Mouse (Mus musculus): Measurements from ENCODE around the gene Trio. TPM values are rescaled to one million over a fixed set of nuclear protein-coding genes. Genes with fewer than 3 reads are reported as not detected.
"Not testable (repeated sequence)": the region's sequence is repeated elsewhere in the genome, so short reads cannot be mapped to it uniquely, and the experiment has no call there.

Trio gene
- polyA plus RNA-seq, 1 experiment from 2014 or later = 18.6 TPM

GRCm38 (mm10) chr15:27831646-27832045, 194.0 kb downstream of the Trio start:
- Histone ChIP-seq H3K27me3 (replicated peaks) (no peaks in the 10 kb centered on the region), H3K4me1 (replicated peaks) (no peaks in the 10 kb centered on the region), H3K4me3 (no peak overlapping the region), H3K9me3 (replicated peaks) (no peaks in the 10 kb centered on the region), H3K36me3 (peaks cover 84% of the 10 kb centered on the region), H3K4me2 (no peak overlapping the region), H3K27ac (ENCODE audit: poor library complexity, severe bottlenecking) (no peak overlapping the region), H3K9ac (no peak overlapping the region)
- 90% methylated on average over 6 of the region's 6 CpGs for WGBS
- no peak for ATAC-seq (ENCODE audit: insufficient number of reproducible peaks, low FRiP score)

- not testable (repeated sequence) for H3K27me3 ChIP-seq (replicated peaks); H3K9me3 ChIP-seq (replicated peaks); H3K4me1 ChIP-seq (replicated peaks); H3K27ac ChIP-seq (ENCODE audit: poor library complexity, severe bottlenecking); ATAC-seq (ENCODE audit: insufficient number of reproducible peaks, low FRiP score); H3K4me2 ChIP-seq; H3K9ac ChIP-seq; H3K4me3 ChIP-seq
- H3K36me3 ChIP-seq = peaks cover 91% of the 10 kb centered on the region
- 71% methylated on average over 3 of the region's 3 CpGs for WGBS
These were observed 197.8 kb downstream of the Trio start for GRCm38 (mm10) chr15:27827871-27828270.

GRCm38 (mm10) chr15:27826886-27827285, 198.8 kb downstream of the Trio start:
- no peak overlapping the region for H3K4me3 ChIP-seq
- no peak overlapping the region for H3K27ac ChIP-seq (ENCODE audit: poor library complexity, severe bottlenecking)
- WGBS = 81% methylated on average over 4 of the region's 4 CpGs
- peaks cover 90% of the 10 kb centered on the region for H3K36me3 ChIP-seq
- no peaks in the 10 kb centered on the region for H3K9me3 ChIP-seq (replicated peaks)
- no peaks in the 10 kb centered on the region for H3K27me3 ChIP-seq (replicated peaks)
- no peaks in the 10 kb centered on the region for H3K4me1 ChIP-seq (replicated peaks)
- no peak for ATAC-seq (ENCODE audit: insufficient number of reproducible peaks, low FRiP score)
- H3K4me2 ChIP-seq = no peak overlapping the region
- no peak overlapping the region for H3K9ac ChIP-seq

GRCm38 (mm10) chr15:27826048-27826637, 199.5 kb downstream of the Trio start:
- H3K27me3 ChIP-seq (replicated peaks) = no peaks in the 10 kb centered on the region
- 79% methylated on average over 4 of the region's 4 CpGs for WGBS
- no peak for ATAC-seq (ENCODE audit: insufficient number of reproducible peaks, low FRiP score)
- H3K9ac ChIP-seq = no peak overlapping the region
- H3K4me1 ChIP-seq (replicated peaks) = no peaks in the 10 kb centered on the region
- no peak overlapping the region for H3K4me3 ChIP-seq
- no peak overlapping the region for H3K27ac ChIP-seq (ENCODE audit: poor library complexity, severe bottlenecking)
- peaks cover 90% of the 10 kb centered on the region for H3K36me3 ChIP-seq
- H3K9me3 ChIP-seq (replicated peaks) = no peaks in the 10 kb centered on the region
- H3K4me2 ChIP-seq = no peak overlapping the region

- 90% methylated on average over 12 of the region's 12 CpGs for WGBS
These were observed 200.3 kb downstream of the Trio start for GRCm38 (mm10) chr15:27825390-27825789.

GRCm38 (mm10) chr15:27823581-27823980, 202.1 kb downstream of the Trio start:
- Histone ChIP-seq H3K36me3 (peaks cover 91% of the 10 kb centered on the region), H3K27ac (ENCODE audit: poor library complexity, severe bottlenecking) (no peak overlapping the region), H3K9me3 (replicated peaks) (no peaks in the 10 kb centered on the region), H3K4me1 (replicated peaks) (no peaks in the 10 kb centered on the region), H3K9ac (no peak overlapping the region), H3K4me3 (no peak overlapping the region), H3K4me2 (no peak overlapping the region), H3K27me3 (replicated peaks) (no peaks in the 10 kb centered on the region)
- 86% methylated on average over 4 of the region's 4 CpGs for WGBS
- ATAC-seq (ENCODE audit: insufficient number of reproducible peaks, low FRiP score) = no peak

More at GRCm38 (mm10) chr15:27825390-27825789, 200.3 kb downstream of the Trio start:
- no peaks in the 10 kb centered on the region for H3K27me3 ChIP-seq (replicated peaks)
- peaks cover 87% of the 10 kb centered on the region for H3K36me3 ChIP-seq
- no peak overlapping the region for H3K4me2 ChIP-seq
- no peak overlapping the region for H3K9ac ChIP-seq
- H3K4me3 ChIP-seq = no peak overlapping the region
- no peak for ATAC-seq (ENCODE audit: insufficient number of reproducible peaks, low FRiP score)
- no peak overlapping the region for H3K27ac ChIP-seq (ENCODE audit: poor library complexity, severe bottlenecking)
- no peaks in the 10 kb centered on the region for H3K9me3 ChIP-seq (replicated peaks)
- H3K4me1 ChIP-seq (replicated peaks) = no peaks in the 10 kb centered on the region

- peaks cover 92% of the 10 kb centered on the region for H3K36me3 ChIP-seq
- WGBS = 91% methylated on average over 4 of the region's 4 CpGs
These were observed 203.2 kb downstream of the Trio start for GRCm38 (mm10) chr15:27822461-27822860.

GRCm38 (mm10) chr15:27821651-27822364, 203.8 kb downstream of the Trio start:
- peaks cover 92% of the 10 kb centered on the region for H3K36me3 ChIP-seq
- H3K27ac ChIP-seq (ENCODE audit: poor library complexity, severe bottlenecking) = no peak overlapping the region
- WGBS = 88% methylated on average over 11 of the region's 11 CpGs
- no peak overlapping the region for H3K4me3 ChIP-seq
- no peaks in the 10 kb centered on the region for H3K4me1 ChIP-seq (replicated peaks)
- no peak overlapping the region for H3K4me2 ChIP-seq
- H3K9me3 ChIP-seq (replicated peaks) = no peaks in the 10 kb centered on the region
- no peak for ATAC-seq (ENCODE audit: insufficient number of reproducible peaks, low FRiP score)
- no peaks in the 10 kb centered on the region for H3K27me3 ChIP-seq (replicated peaks)
- H3K9ac ChIP-seq = no peak overlapping the region

More at GRCm38 (mm10) chr15:27822461-27822860, 203.2 kb downstream of the Trio start:
- Histone ChIP-seq H3K27ac (ENCODE audit: poor library complexity, severe bottlenecking) (no peak overlapping the region), H3K4me3 (no peak overlapping the region), H3K9me3 (replicated peaks) (no peaks in the 10 kb centered on the region), H3K4me1 (replicated peaks) (no peaks in the 10 kb centered on the region), H3K9ac (no peak overlapping the region), H3K4me2 (no peak overlapping the region), H3K27me3 (replicated peaks) (no peaks in the 10 kb centered on the region)
- no peak for ATAC-seq (ENCODE audit: insufficient number of reproducible peaks, low FRiP score)

GRCm38 (mm10) chr15:27817096-27817495, 208.6 kb downstream of the Trio start:
- no peaks in the 10 kb centered on the region for H3K4me1 ChIP-seq (replicated peaks)
- no peaks in the 10 kb centered on the region for H3K27me3 ChIP-seq (replicated peaks)
- no peak overlapping the region for H3K4me2 ChIP-seq
- WGBS = 85% methylated on average over 10 of the region's 10 CpGs
- H3K36me3 ChIP-seq = peaks cover 92% of the 10 kb centered on the region
- no peaks in the 10 kb centered on the region for H3K9me3 ChIP-seq (replicated peaks)
- H3K27ac ChIP-seq (ENCODE audit: poor library complexity, severe bottlenecking) = no peak overlapping the region
- no peak overlapping the region for H3K9ac ChIP-seq
- no peak overlapping the region for H3K4me3 ChIP-seq
- no peak for ATAC-seq (ENCODE audit: insufficient number of reproducible peaks, low FRiP score)

GRCm38 (mm10) chr15:27814677-27815391, 210.8 kb downstream of the Trio start:
- H3K4me1 ChIP-seq (replicated peaks) = peaks cover 14% of the 10 kb centered on the region
- H3K36me3 ChIP-seq = peaks cover 77% of the 10 kb centered on the region

GRCm38 (mm10) chr15:27810793-27811488, 214.7 kb downstream of the Trio start:
- 76% methylated on average over 12 of the region's 12 CpGs for WGBS
- peaks cover 46% of the 10 kb centered on the region for H3K36me3 ChIP-seq
- no peak overlapping the region for H3K4me3 ChIP-seq
- peak overlapping the region; percentile 50; the same call in 1 of the 2 replicates for H3K27ac ChIP-seq (ENCODE audit: poor library complexity, severe bottlenecking)
- no peaks in the 10 kb centered on the region for H3K27me3 ChIP-seq (replicated peaks)
- H3K4me1 ChIP-seq (replicated peaks) = peaks cover 43% of the 10 kb centered on the region
- H3K9me3 ChIP-seq (replicated peaks) = no peaks in the 10 kb centered on the region
- no peak overlapping the region for H3K9ac ChIP-seq
- no peak overlapping the region for H3K4me2 ChIP-seq
- ATAC-seq (ENCODE audit: insufficient number of reproducible peaks, low FRiP score) = no peak

More at GRCm38 (mm10) chr15:27814677-27815391, 210.8 kb downstream of the Trio start:
- Histone ChIP-seq H3K27me3 (replicated peaks) (no peaks in the 10 kb centered on the region), H3K9ac (no peak overlapping the region), H3K4me3 (no peak overlapping the region), H3K4me2 (no peak overlapping the region), H3K9me3 (replicated peaks) (no peaks in the 10 kb centered on the region), H3K27ac (ENCODE audit: poor library complexity, severe bottlenecking) (no peak overlapping the region)
- 56% methylated on average over 6 of the region's 6 CpGs for WGBS
- ATAC-seq (ENCODE audit: insufficient number of reproducible peaks, low FRiP score) = no peak
